Mouse (Mus musculus) hematopoietic stem cell, adult 5-6 weeks (primary cell): ENCODE measurements around the gene Bcr. TPM values are rescaled to one million over a fixed set of nuclear protein-coding genes. Genes with fewer than 3 reads are reported as not detected.

Experiments
- ATAC-seq, 2 experiments: fragments of 125-278 bp in 1 of 2; replicated peaks in 1 of 2; 2 replicates each; pipeline ENCODE4 v1.8.0; 2016 to 2017; ENCODE audit warnings: inconsistent platforms in 2 of 2, mild to moderate bottlenecking in 2 of 2, moderate number of reproducible peaks in 2 of 2, low read depth in 1 of 2, moderate TSS enrichment in 1 of 2; ENCODE audit not compliant: low FRiP score in 2 of 2, poor library complexity in 2 of 2, severe bottlenecking in 2 of 2, insufficient read depth in 1 of 2, low TSS enrichment in 1 of 2
- total RNA-seq: library from RNA; stranded (forward); fragments of 172-1452, 232-1000 nt; gene quantifications from 2 replicates; pipeline ENCODE4 v1.2.3, GENCODE M21; 2017

The Bcr gene
- total RNA-seq, 1 experiment from 2014 or later, result 34.9 TPM

GRCm38 (mm10) chr10:75070281-75070976 is 10.0 kb downstream of the Bcr start:
- peak in 1 of 2 experiments; percentile 32; a peak in 1 of 4 replicates for ATAC-seq

GRCm38 (mm10) chr10:75075665-75076064 is 15.3 kb downstream of the Bcr start:
- ATAC-seq, result no peak

- peak; percentile 61 to 68 for ATAC-seq
Measured at GRCm38 (mm10) chr10:75078174-75079128, 18.1 kb downstream of the Bcr start.

- ATAC-seq, result no peak
Measured at GRCm38 (mm10) chr10:75085330-75085729, 24.9 kb downstream of the Bcr start.

GRCm38 (mm10) chr10:75088471-75088870 is 28.1 kb downstream of the Bcr start:
- peak; percentile 39 to 48; a peak in 1 of 4 replicates for ATAC-seq

GRCm38 (mm10) chr10:75091478-75092152 is 31.2 kb downstream of the Bcr start:
- 0 out of 4 replicates have a peak, but pooled peaks of 1 of the 2 experiments have one; percentile 25 for ATAC-seq

- peak; percentile 58 to 71 for ATAC-seq
Measured at GRCm38 (mm10) chr10:75093252-75093987, 33.0 kb downstream of the Bcr start.

- no peak for ATAC-seq
Measured at GRCm38 (mm10) chr10:75094338-75094737, 33.9 kb downstream of the Bcr start.

- ATAC-seq, result no peak
Measured at GRCm38 (mm10) chr10:75095216-75095615, 34.8 kb downstream of the Bcr start.

- ATAC-seq, result no peak
Measured at GRCm38 (mm10) chr10:75098446-75099183, 38.2 kb downstream of the Bcr start.

GRCm38 (mm10) chr10:75100298-75100697 is 39.9 kb downstream of the Bcr start:
- no peak for ATAC-seq

- ATAC-seq, result 0 out of 4 replicates have a peak, but pooled peaks of 1 of the 2 experiments have one; percentile 9
Measured at GRCm38 (mm10) chr10:75103502-75103901, 43.1 kb downstream of the Bcr start.

- 0 out of 4 replicates have a peak, but pooled peaks of 1 of the 2 experiments have one; percentile 39 for ATAC-seq
Measured at GRCm38 (mm10) chr10:75104191-75105098, 44.1 kb downstream of the Bcr start.

GRCm38 (mm10) chr10:75105099-75105461 is 44.7 kb downstream of the Bcr start:
- ATAC-seq, result peak; percentile 50 to 63

- peak; percentile 73 to 80 for ATAC-seq
Measured at GRCm38 (mm10) chr10:75105687-75106086, 45.3 kb downstream of the Bcr start.
